Mouse (Mus musculus) olfactory bulb, adult 2 months (tissue): ENCODE measurements at regions not wholly inside any gene's neighbourhood (a gene's known extent, or its start where the extent isn't known, plus 50 kb on each side); places are given as distances from the start of the nearest gene placed in this dataset.

Experiments used
- CTCF ChIP-seq: fragments of 200-500 bp; IDR thresholded peaks from 2 replicates; pipeline ENCODE4 v1.5.1; 2012; ENCODE audit warnings: low read depth, mild to moderate bottlenecking, low read length, moderate library complexity; ENCODE audit not compliant: insufficient read depth
- POLR2A ChIP-seq: fragments of 200-500 bp; IDR thresholded peaks from 2 replicates; pipeline ENCODE4 v1.6.1; 2012; ENCODE audit warnings: mild to moderate bottlenecking, low read depth, low read length, moderate library complexity; ENCODE audit not compliant: insufficient read depth

- TF ChIP-seq CTCF (no peak), POLR2A (no peak)
Observed at GRCm38 (mm10) chr13:44103340-44103739, 318.8 kb downstream of the Cd83 start.
